Mouse (Mus musculus): ENCODE measurements around the gene Larp1b.
"Not testable (repeated sequence)": the region's sequence is repeated elsewhere in the genome, so short reads cannot be mapped to it uniquely, and the experiment has no call there.

Gene Larp1b

DNA sequence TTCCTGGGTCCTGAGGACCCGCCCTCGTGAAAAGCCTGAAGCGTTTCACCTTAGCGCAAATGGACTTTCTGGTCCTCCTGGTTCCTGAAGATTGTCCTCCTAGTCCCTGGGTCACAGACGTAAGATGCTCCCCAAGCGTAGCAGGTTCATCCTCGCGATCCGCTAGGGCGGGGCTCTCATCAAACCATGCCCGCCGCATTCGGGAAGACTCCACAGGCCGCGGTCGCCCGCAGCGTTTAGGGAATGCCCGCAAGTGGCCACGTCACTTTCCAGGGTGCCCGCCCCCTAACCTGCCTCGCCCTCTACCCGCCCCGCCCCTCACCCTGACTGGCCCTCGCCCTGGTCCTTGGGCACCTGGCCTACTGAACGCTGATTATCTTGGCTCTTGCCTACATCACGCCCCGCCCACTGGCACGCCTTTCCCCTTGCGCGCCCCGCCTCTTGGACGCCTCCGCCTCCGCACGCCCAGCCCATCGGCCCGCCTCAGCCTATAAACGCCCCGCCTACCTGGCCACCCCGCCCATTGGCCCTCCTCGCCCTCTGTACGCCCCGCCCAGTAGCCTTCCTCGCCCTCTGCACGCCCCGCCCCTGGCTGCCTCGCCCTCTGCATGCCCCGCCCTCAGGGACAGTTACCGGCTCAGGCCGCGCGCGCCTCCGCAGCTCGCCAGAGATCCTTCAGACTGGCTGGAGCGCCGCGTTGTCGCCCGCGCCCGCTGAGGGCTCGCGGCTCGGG, at the start of gene Larp1b:
TSS of gene Larp1b (plus strand) at position 659 of the 733 bp plus-strand sequence.
- peak; percentile 80 for ATAC-seq (ENCODE audit: insufficient number of reproducible peaks, low FRiP score, low TSS enrichment)

DNA sequence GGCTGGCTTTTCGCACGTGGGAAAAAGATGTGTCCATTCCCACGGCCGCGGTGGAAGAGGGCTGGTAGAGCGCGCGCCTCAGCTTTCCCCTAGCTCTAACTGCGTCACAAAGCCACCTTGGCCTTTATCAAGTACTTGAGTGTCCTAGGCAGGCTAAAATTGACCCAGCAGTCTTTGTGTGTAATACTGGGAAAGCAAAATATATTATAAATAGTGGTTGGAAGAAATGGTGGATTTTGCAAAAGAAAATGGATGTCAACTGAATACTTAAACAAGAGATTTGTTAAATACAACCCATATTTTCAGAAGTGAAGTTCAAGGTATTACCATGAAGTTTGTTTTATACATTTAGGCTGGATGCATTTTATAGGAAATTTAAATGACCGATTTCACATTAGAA, 47.2 kb upstream of the Larp1b start, which contains the start of gene 1700034I23Rik:
TSS of gene 1700034I23Rik (minus strand) at position 101 of the 400 bp plus-strand sequence.
- ATAC-seq (ENCODE audit: insufficient number of reproducible peaks, low FRiP score, low TSS enrichment) = not testable (repeated sequence)

DNA sequence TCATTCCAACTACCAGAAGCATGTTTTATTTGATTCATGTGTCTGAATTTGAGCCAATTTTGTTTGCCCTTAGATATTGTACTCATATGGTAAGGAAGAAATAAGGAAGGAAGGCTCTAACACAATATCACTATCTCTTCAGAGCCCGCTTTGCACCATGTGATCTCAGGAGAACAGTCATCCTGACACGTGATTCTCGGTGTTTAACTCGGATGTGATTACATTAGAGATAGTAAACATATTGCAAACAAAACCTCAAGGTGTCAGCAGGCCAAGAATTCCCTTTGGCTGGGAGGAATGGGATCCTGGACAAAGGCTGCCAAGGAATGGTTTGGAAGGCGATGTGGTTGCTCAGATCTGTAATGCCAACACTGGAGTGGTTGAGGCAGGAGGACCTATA, 11.4 kb upstream of the Larp1b start:
- no peak for ATAC-seq (ENCODE audit: insufficient number of reproducible peaks, low FRiP score, low TSS enrichment)

- ATAC-seq (ENCODE audit: insufficient number of reproducible peaks, low FRiP score, low TSS enrichment) = no peak
Measured at GRCm38 (mm10) chr3:40938592-40938991, 11.0 kb upstream of the Larp1b start.

GRCm38 (mm10) chr3:40939019-40939418, 10.6 kb upstream of the Larp1b start:
- ATAC-seq (ENCODE audit: insufficient number of reproducible peaks, low FRiP score, low TSS enrichment) = no peak

GRCm38 (mm10) chr3:40949903-40950600, 424 bp downstream of the Larp1b start:
- ATAC-seq (ENCODE audit: insufficient number of reproducible peaks, low FRiP score, low TSS enrichment) = peak; percentile 38; the same call in 1 of the 2 replicates

DNA sequence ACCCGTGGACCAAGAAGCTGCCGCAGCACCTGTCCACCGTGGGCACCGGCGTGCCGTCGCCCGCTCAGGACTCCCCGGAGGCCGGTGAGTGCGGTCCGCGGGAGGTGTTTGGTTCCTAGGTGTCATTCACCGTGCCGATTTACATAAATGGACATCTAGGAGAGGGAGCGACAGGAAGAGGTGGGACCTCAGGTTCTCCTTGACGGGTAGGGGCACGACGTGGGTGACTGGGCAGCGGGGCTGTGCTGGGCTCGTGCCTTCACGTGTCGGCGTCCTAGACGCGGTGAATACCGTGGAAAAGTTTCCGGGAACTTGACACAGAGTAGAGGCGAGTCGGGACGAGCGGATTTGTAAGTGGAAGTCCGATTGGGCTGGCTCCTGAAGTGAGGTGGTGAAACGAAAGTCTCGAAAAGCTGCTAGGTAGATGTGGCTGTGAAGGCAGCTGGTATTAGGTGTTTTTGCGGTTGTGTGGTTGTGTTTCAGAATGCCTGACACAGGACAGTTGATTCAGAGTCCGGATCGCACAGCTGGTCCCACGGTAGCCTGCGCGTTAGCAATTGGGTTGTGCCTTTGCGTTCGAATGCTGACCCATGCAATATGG, 1.1 kb downstream of the Larp1b start:
- ATAC-seq (ENCODE audit: insufficient number of reproducible peaks, low FRiP score, low TSS enrichment) = peak; percentile 18; the same call in 1 of the 2 replicates

GRCm38 (mm10) chr3:40951365-40951764, 1.7 kb downstream of the Larp1b start:
- ATAC-seq (ENCODE audit: insufficient number of reproducible peaks, low FRiP score, low TSS enrichment) = no peak

DNA sequence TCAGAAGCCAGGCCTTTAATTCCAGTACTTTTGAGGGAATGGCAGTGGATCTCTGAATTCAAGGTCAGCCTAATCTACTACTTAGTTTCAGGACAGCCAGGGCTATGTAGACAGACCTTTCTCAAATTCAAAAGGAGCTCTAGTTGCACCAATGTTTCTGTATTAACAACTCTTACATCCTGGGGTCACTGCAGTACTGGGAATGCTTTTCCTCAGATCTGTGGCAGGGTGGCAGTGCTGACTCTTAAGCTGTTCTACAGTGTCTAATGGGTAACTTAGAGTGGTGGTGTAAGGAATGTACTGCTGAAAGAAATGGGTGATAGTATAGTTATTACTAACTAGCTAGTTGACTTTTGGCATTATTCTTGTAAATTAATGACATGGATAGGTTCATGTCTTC, 3.0 kb downstream of the Larp1b start:
- no peak for ATAC-seq (ENCODE audit: insufficient number of reproducible peaks, low FRiP score, low TSS enrichment)

DNA sequence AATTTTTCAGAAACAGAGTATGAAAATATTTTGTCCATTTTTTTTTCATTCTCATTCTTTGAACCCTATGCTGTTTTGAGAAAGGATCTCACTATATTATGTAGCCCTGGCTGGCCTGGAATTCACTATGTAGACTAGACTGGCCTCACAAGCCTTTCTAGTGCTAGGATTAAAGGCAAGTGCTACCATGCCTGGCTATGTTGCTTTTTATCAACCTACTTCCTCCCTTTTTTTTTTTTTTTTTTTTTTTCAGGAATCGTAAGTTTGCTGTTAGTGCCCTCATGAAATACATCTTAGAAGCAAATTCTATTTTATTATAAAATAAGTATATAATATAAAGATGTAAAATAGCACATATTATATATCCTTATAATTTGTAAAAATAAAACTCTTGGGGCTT, 5.2 kb downstream of the Larp1b start:
- ATAC-seq (ENCODE audit: insufficient number of reproducible peaks, low FRiP score, low TSS enrichment) = no peak

- ATAC-seq (ENCODE audit: insufficient number of reproducible peaks, low FRiP score, low TSS enrichment) = no peak
Measured at GRCm38 (mm10) chr3:40958831-40959230, 9.2 kb downstream of the Larp1b start.

DNA sequence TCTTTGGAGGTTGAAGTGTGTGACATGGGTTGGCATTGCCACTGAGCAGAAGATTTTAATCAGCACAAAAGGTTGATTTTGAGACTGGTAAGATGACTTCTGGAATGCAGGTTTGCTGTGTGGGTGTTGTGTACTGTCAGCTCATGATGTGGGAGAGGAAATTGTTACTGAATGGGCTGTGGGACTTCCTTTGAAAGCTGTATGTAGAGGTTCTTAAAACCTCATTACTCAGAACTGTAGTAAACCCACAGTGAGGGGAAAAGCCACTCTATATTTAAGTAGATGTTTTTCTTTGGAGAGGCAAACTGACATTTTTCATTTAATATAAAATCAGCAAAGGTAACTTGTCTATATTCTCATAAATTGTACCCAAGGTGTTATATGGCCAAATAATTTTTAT, 31.1 kb downstream of the Larp1b start:
- no peak for ATAC-seq (ENCODE audit: insufficient number of reproducible peaks, low FRiP score, low TSS enrichment)

DNA sequence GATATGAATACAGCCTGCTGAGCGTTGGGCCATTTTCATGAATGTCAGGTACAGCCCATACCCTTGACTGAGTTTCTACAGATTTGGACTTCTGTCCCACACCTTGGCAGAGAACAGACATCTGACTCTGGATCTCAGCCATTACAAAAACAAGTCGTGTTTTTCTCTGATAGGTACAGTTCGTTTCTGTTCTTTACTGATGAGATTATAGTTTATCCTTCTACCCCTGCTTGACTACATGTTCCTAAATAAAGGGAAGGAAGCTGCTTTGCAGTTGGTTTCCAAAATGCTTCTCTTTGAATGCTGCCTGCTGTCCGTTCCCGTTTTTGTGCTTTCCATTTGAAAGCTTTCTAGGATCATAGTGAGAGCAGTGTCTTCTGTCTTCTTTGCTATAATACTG, 37.9 kb downstream of the Larp1b start:
- no peak for ATAC-seq (ENCODE audit: insufficient number of reproducible peaks, low FRiP score, low TSS enrichment)

- no peak; the same call in 1 of the 2 replicates for ATAC-seq (ENCODE audit: insufficient number of reproducible peaks, low FRiP score, low TSS enrichment)
Measured at GRCm38 (mm10) chr3:40988722-40989121, 39.1 kb downstream of the Larp1b start.

GRCm38 (mm10) chr3:40991541-40991940, 41.9 kb downstream of the Larp1b start:
- no peak for ATAC-seq (ENCODE audit: insufficient number of reproducible peaks, low FRiP score, low TSS enrichment)

- ATAC-seq (ENCODE audit: insufficient number of reproducible peaks, low FRiP score, low TSS enrichment) = no peak
Measured at GRCm38 (mm10) chr3:40995161-40995560, 45.5 kb downstream of the Larp1b start.

GRCm38 (mm10) chr3:41009315-41009714, 59.7 kb downstream of the Larp1b start:
- ATAC-seq (ENCODE audit: insufficient number of reproducible peaks, low FRiP score, low TSS enrichment) = no peak

DNA sequence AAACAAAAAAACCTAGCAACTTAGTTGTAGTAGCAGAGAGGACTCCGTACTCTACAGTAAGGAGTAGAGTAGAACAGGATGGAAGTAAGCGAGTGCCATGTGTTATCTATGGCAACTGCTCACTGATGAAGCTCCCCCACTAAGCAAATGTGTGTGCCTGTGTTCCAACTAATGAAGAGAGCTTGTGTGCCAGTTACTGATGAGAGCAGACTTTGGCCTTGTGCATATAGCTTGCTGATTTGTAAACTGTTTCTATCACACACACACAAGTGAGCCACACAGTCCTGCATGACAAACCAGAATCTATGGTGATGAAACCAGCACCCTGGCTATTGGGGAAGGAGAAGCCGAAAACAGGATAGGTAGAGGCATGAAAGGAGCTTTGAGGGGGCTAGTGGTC, 60.4 kb downstream of the Larp1b start:
- ATAC-seq (ENCODE audit: insufficient number of reproducible peaks, low FRiP score, low TSS enrichment) = no peak

- no peak for ATAC-seq (ENCODE audit: insufficient number of reproducible peaks, low FRiP score, low TSS enrichment)
Measured at GRCm38 (mm10) chr3:41010701-41011100, 61.1 kb downstream of the Larp1b start.

DNA sequence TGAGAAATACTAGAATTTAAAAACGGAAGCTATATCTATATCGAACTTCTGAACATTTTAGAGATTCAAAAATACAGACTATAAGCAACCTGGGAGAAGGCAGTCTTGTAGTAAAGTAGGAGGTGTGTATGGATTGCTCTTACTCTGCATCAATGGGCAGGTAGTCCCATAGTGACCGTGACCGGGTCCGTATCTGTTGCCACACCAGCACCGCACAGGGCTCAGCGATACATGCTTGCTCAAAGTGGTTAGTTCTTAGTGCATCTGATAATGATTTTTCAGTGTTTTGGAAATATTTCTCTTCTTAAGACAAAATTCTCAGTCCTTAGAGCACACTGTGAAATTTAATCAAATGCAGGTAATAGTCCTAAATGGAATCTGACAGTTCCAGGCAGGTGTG, 62.8 kb downstream of the Larp1b start:
- ATAC-seq (ENCODE audit: insufficient number of reproducible peaks, low FRiP score, low TSS enrichment) = no peak

GRCm38 (mm10) chr3:41014946-41015345, 65.3 kb downstream of the Larp1b start:
- no peak for ATAC-seq (ENCODE audit: insufficient number of reproducible peaks, low FRiP score, low TSS enrichment)
